Mouse (Mus musculus): ENCODE results near the gene Lrp3. TPM values are rescaled to one million over a fixed set of nuclear protein-coding genes. Genes with fewer than 3 reads are reported as not detected.

Lrp3 gene
- total and polyA plus RNA-seq, 3 experiments = 0.16 TPM; not detected in 2

GRCm38 (mm10) chr7:35150860-35151259 lies 64.4 kb downstream of the Lrp3 start:
- no peak for TF ChIP-seq POLR2AphosphoS5 (IDR thresholded peaks at IDR 0.05; ENCODE audit: insufficient replicate concordance, low read depth, low read length)
- TF ChIP-seq CTCF (IDR thresholded peaks at IDR 0.05; ENCODE audit: low read depth, low read length) = no peak
- no peak for TF ChIP-seq TAL1 (conservative IDR thresholded peaks at IDR 0.05; ENCODE audit: low read depth, low read length)
- TF ChIP-seq GATA1 (IDR thresholded peaks at IDR 0.05; ENCODE audit: borderline replicate concordance, low read length) = no peak
- no peak for TF ChIP-seq GATA2 (IDR thresholded peaks at IDR 0.05; ENCODE audit: borderline replicate concordance, low read depth, low read length)
- Histone ChIP-seq H3K27me3 (ENCODE audit: insufficient read depth, low read length) (no peaks in the 10 kb centered on the region; the same call in 1 of the 2 replicates), H3K4me3 (ENCODE audit: low read depth, low read length) (no peak overlapping the region), H3K9me3 (replicated peaks) (no peaks in the 10 kb centered on the region), H3K36me3 (replicated peaks) (no peaks in the 10 kb centered on the region), H3K4me1 (ENCODE audit: insufficient read depth, low read depth, low read length) (peaks cover 2% of the 10 kb centered on the region; the same call in 1 of the 2 replicates)
- DNase-seq (ENCODE audit: low spot score) (no peak), ATAC-seq (ENCODE audit: extremely low read depth, insufficient number of reproducible peaks, low FRiP score, poor library complexity, severe bottlenecking) (no peak)

Other genes with a start within 250 kb of the Lrp3 start
- gene Cebpg, start 158.9 kb downstream of the Lrp3 start, total RNA-seq (2014; fragmentation: Nextera tagmentation) = 63.1 and 67.0 TPM in 2 replicates
- gene Cebpg, start 158.9 kb downstream of the Lrp3 start, total RNA-seq (2017) = 30.8 and 33.9 TPM in 2 replicates
- gene Cebpg, start 158.9 kb downstream of the Lrp3 start, polyA plus RNA-seq (2012) = 26.9 and 30.7 TPM in 2 replicates
- not detected in 2 replicates for gene Cebpa, start 96.2 kb downstream of the Lrp3 start, total RNA-seq (2014; fragmentation: Nextera tagmentation)
- gene Cebpa, start 96.2 kb downstream of the Lrp3 start, total RNA-seq (2017) = not detected in 2 replicates
- 0.02 and 0.04 TPM in 2 replicates for gene Cebpa, start 96.2 kb downstream of the Lrp3 start, polyA plus RNA-seq (2012)
- not detected in 2 replicates for gene Slc7a10, start 29.1 kb downstream of the Lrp3 start, total RNA-seq (2014; fragmentation: Nextera tagmentation)
- 0.22 TPM in 1 of 2 replicates, not detected in the other for gene Slc7a10, start 29.1 kb downstream of the Lrp3 start, total RNA-seq (2017)
- not detected in 2 replicates for gene Slc7a10, start 29.1 kb downstream of the Lrp3 start, polyA plus RNA-seq (2012)
- gene Gpatch1, start 102.9 kb upstream of the Lrp3 start, total RNA-seq (2014; fragmentation: Nextera tagmentation) = 20.7 and 27.1 TPM in 2 replicates
- gene Gpatch1, start 102.9 kb upstream of the Lrp3 start, total RNA-seq (2017) = 14.1 and 17.3 TPM in 2 replicates
- gene Gpatch1, start 102.9 kb upstream of the Lrp3 start, polyA plus RNA-seq (2012) = 13.4 and 14.3 TPM in 2 replicates
- gene Rhpn2, start 118.7 kb upstream of the Lrp3 start, total RNA-seq (2014; fragmentation: Nextera tagmentation) = 0.38 TPM in 1 of 2 replicates, not detected in the other
- 0.41 and 0.66 TPM in 2 replicates for gene Rhpn2, start 118.7 kb upstream of the Lrp3 start, total RNA-seq (2017)
- gene Rhpn2, start 118.7 kb upstream of the Lrp3 start, polyA plus RNA-seq (2012) = 0.04 and 0.05 TPM in 2 replicates
- gene Faap24, start 181.3 kb upstream of the Lrp3 start, total RNA-seq (2014; fragmentation: Nextera tagmentation) = 39.9 and 40.3 TPM in 2 replicates
- 21.3 and 23.2 TPM in 2 replicates for gene Faap24, start 181.3 kb upstream of the Lrp3 start, total RNA-seq (2017)
- 6.9 and 19.1 TPM in 2 replicates for gene Faap24, start 181.3 kb upstream of the Lrp3 start, polyA plus RNA-seq (2012)
- 9.9 and 10.8 TPM in 2 replicates for gene Cep89, start 181.5 kb upstream of the Lrp3 start, total RNA-seq (2014; fragmentation: Nextera tagmentation)
- gene Cep89, start 181.5 kb upstream of the Lrp3 start, total RNA-seq (2017) = 9.8 and 13.8 TPM in 2 replicates
- 12.1 and 15.3 TPM in 2 replicates for gene Cep89, start 181.5 kb upstream of the Lrp3 start, polyA plus RNA-seq (2012)
- not detected in 2 replicates for gene Slc7a9, start 233.3 kb upstream of the Lrp3 start, total RNA-seq (2014; fragmentation: Nextera tagmentation)
- 0.06 and 0.16 TPM in 2 replicates for gene Slc7a9, start 233.3 kb upstream of the Lrp3 start, total RNA-seq (2017)
- gene Slc7a9, start 233.3 kb upstream of the Lrp3 start, polyA plus RNA-seq (2012) = not detected in 2 replicates